Comparison of ENCODE assay signal across 7 mouse cellular contexts in genomic region chr19:7134631-7135091, GRCm38 (mm10). TPM values are rescaled to one million over a fixed set of nuclear protein-coding genes. Genes with fewer than 3 reads are reported as not detected.
DNase-seq lines count a peak whose midpoint lies in the region; ATAC-seq lines count a peak whose summit lies in the region.

No protein-coding gene starts in this region.

- 9% methylated on average over 17 of the region's 17 CpGs for WGBS in neural tube, embryonic 13.5 days

- no peaks in the 10 kb centered on the region for H3K9me3 ChIP-seq in neural tube, embryonic 13.5 days

- peaks cover 89% of the 10 kb centered on the region for H3K4me1 ChIP-seq in neural tube, embryonic 13.5 days (replicated peaks)

- peak overlapping the region; percentile 91 for H3K27ac ChIP-seq in neural tube, embryonic 13.5 days (replicated peaks)

- DNase-seq in embryo, embryonic 10 days (ENCODE audit: low spot score): peak; percentile 52
- peak; percentile 92 for DNase-seq in fibroblast of lung, adult 2 months (ENCODE audit: low read depth)
- DNase-seq in heart, postnatal 14 days: peak; percentile 59 to 62
- DNase-seq in kidney, postnatal 36 days: peak; percentile 69 to 70
- DNase-seq in thymus, postnatal 25 days: no peak
- no peak for DNase-seq in left cerebral cortex, postnatal 36 days (ENCODE audit: low spot score in 2 of 2)

- peak overlapping the region; percentile 18 for H3K9ac ChIP-seq in neural tube, embryonic 13.5 days

- peak overlapping the region; percentile 13; the same call in 1 of the 2 replicates for H3K4me2 ChIP-seq in neural tube, embryonic 13.5 days

- H3K4me3 ChIP-seq in neural tube, embryonic 13.5 days: no peak overlapping the region

- peak; percentile 36 for ATAC-seq in neural tube, embryonic 13.5 days (ENCODE audit: low read depth)

- intact Hi-C loops in heart, postnatal 14 days (cut with DNase I): no loop called here
- intact Hi-C loops in left cerebral cortex, postnatal 36 days (cut with DNase I): no loop called here

- H3K27me3 ChIP-seq in neural tube, embryonic 13.5 days: peaks cover 21% of the 10 kb centered on the region

- no peaks in the 10 kb centered on the region for H3K36me3 ChIP-seq in neural tube, embryonic 13.5 days

RNA-seq across cellular contexts. Expression of gene Flrt1, which starts 29.1 kb away (rescaled TPM):
- total RNA-seq in heart, postnatal 14 days (2021): 1 to 10 TPM in 1 of 2 experiments, under 1 TPM in 1; 0.98 to 1.0 TPM
- 9.6 and 10.9 TPM in 2 replicates for polyA plus RNA-seq in neural tube, embryonic 13.5 days (2015; fragmentation: Nextera tagmentation; extraction: Ambion mirVana)
- total RNA-seq in left cerebral cortex, postnatal 36 days (2021): 10 to 100 TPM; 36.2 to 41.7 TPM

Comparison
In these comparisons a context has a peak if more than half of its experiments do, and no peak if none do; other contexts are left out.
1. DNase-seq: peak in embryo, embryonic 10 days (single experiment), fibroblast of lung, adult 2 months (single experiment), heart, postnatal 14 days (2 of 2) and kidney, postnatal 36 days (2 of 2); none in thymus, postnatal 25 days (single experiment) and left cerebral cortex, postnatal 36 days (0 of 2).
2. RNA of gene Flrt1, which starts 29.1 kb away (total RNA-seq): 36.2 to 41.7 TPM in left cerebral cortex, postnatal 36 days; 0.98 to 1.0 TPM in heart, postnatal 14 days; every median in the first group is over 10 times any median in the second.